Mouse (Mus musculus): ENCODE data around the gene Ei24.
A peak's percentile ranks its signal among the peaks of the same experiment; 100 is the strongest.

The Ei24 gene

GRCm38 (mm10) chr9:36796781-36797555, at the start of gene Ei24:
Gene Ei24, minus strand, starts transcription at chr9:36797393.
- peak; percentile 61 for DNase-seq (ENCODE audit: low read depth)

- no peak for DNase-seq (ENCODE audit: low read depth)
Observed at GRCm38 (mm10) chr9:36846346-36846745, 49.2 kb upstream of the Ei24 start.

- DNase-seq (ENCODE audit: low read depth): no peak
Observed at GRCm38 (mm10) chr9:36833914-36834313, 36.7 kb upstream of the Ei24 start.

GRCm38 (mm10) chr9:36833043-36833881, 36.1 kb upstream of the Ei24 start:
- no peak for DNase-seq (ENCODE audit: low read depth)

GRCm38 (mm10) chr9:36832529-36832928, 35.3 kb upstream of the Ei24 start:
- DNase-seq (ENCODE audit: low read depth): peak; percentile 27

- no peak for DNase-seq (ENCODE audit: low read depth)
Observed at GRCm38 (mm10) chr9:36831401-36831800, 34.2 kb upstream of the Ei24 start.

- DNase-seq (ENCODE audit: low read depth): peak; percentile 34
Observed at GRCm38 (mm10) chr9:36826612-36827363, 29.6 kb upstream of the Ei24 start.

GRCm38 (mm10) chr9:36822024-36822423, 24.8 kb upstream of the Ei24 start:
- DNase-seq (ENCODE audit: low read depth): no peak

GRCm38 (mm10) chr9:36821644-36822000, 24.4 kb upstream of the Ei24 start, which contains the start of gene Fez1:
Gene Fez1, plus strand, starts transcription at chr9:36821864.
- DNase-seq (ENCODE audit: low read depth): no peak

- DNase-seq (ENCODE audit: low read depth): no peak
Observed at GRCm38 (mm10) chr9:36820969-36821643, 23.9 kb upstream of the Ei24 start.

- no peak for DNase-seq (ENCODE audit: low read depth)
Observed at GRCm38 (mm10) chr9:36818905-36819304, 21.7 kb upstream of the Ei24 start.

GRCm38 (mm10) chr9:36814486-36814885, 17.3 kb upstream of the Ei24 start:
- DNase-seq (ENCODE audit: low read depth): no peak

GRCm38 (mm10) chr9:36808126-36808785, 11.1 kb upstream of the Ei24 start:
- DNase-seq (ENCODE audit: low read depth): no peak

- no peak for DNase-seq (ENCODE audit: low read depth)
Observed at GRCm38 (mm10) chr9:36805256-36805975, 8.2 kb upstream of the Ei24 start.

GRCm38 (mm10) chr9:36803926-36804325, 6.7 kb upstream of the Ei24 start:
- DNase-seq (ENCODE audit: low read depth): no peak

- no peak for DNase-seq (ENCODE audit: low read depth)
Observed at GRCm38 (mm10) chr9:36803386-36803785, 6.2 kb upstream of the Ei24 start.

GRCm38 (mm10) chr9:36802951-36803350, 5.8 kb upstream of the Ei24 start:
- DNase-seq (ENCODE audit: low read depth): no peak

- no peak for DNase-seq (ENCODE audit: low read depth)
Observed at GRCm38 (mm10) chr9:36801961-36802360, 4.8 kb upstream of the Ei24 start.

- no peak for DNase-seq (ENCODE audit: low read depth)
Observed at GRCm38 (mm10) chr9:36796224-36796623, 969 bp downstream of the Ei24 start.

GRCm38 (mm10) chr9:36795556-36795955, 1.6 kb downstream of the Ei24 start:
- no peak for DNase-seq (ENCODE audit: low read depth)

GRCm38 (mm10) chr9:36794487-36794886, 2.7 kb downstream of the Ei24 start:
- no peak for DNase-seq (ENCODE audit: low read depth)
